Mouse (Mus musculus) right cerebral cortex, adult 18-20 months (tissue): ENCODE measurements around the gene Slf1.
"Not testable (repeated sequence)": the region's sequence is repeated elsewhere in the genome, so short reads cannot be mapped to it uniquely, and the experiment has no call there.

Experiments
- DNase-seq: peaks from one replicate; pipeline ENCODE4 v3.0.0; 2022; ENCODE audit warnings: mixed read lengths

Gene Slf1

DNA sequence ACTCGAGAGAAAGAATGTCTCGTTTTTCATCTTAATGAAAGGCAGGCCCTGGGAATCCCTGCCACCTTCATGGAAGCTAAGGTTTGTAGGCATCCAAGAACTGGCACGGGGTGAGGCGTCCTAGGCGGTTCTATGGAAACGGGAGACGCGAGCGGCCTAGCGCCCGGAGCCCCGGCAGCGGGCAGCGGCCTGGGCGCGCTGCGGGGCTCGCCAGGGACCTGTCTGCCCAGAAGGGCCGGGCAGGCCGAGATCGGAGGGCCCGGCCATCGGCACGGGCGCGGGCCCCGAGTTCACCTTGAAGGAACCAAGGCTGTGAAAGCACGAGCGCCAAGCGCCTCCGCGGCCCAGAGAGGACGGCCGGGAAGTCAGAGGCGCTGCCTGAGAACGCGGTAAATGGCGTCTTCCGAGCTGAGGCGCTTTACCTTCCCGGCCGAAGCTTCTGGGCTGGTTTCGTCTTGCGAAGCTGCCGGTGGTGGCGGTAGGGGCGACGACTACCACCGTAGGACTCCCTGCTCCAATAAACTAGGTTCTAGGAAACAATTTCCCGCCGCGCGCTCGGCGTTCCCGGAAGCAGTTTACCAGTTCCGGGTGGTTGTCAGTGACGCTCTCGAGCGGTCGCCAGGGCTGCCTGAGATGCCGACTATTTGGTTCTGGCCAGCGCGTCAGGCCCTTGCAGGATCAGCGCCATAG lies at the start of gene Slf1, which contains the start of gene 2210408I21Rik:
Gene Slf1, minus strand, starts transcription at position 543 of the 690 bp plus-strand sequence.
Gene 2210408I21Rik, plus strand, starts transcription at position 610 of the 690 bp plus-strand sequence.
- DNase-seq: peak; percentile 92

DNA sequence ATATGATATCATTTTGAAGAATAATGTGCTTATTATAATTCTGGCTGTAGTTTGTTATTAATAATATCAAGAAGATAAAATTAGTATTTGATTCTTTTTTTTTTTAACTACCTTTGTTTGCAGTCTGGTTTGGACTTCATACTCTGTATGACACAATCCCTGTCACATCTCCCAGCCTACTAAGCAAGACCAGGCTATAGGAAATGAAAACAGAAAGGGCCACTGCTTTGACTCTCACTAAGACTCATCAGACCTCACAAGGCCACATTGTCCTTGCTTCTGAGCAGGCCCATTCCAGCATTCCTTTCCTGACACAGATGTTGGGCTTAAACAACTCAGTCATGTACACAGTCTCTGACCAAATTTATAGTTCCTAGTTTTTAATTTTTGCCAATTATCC lies 42.7 kb upstream of the Slf1 start:
- DNase-seq: no peak

DNA sequence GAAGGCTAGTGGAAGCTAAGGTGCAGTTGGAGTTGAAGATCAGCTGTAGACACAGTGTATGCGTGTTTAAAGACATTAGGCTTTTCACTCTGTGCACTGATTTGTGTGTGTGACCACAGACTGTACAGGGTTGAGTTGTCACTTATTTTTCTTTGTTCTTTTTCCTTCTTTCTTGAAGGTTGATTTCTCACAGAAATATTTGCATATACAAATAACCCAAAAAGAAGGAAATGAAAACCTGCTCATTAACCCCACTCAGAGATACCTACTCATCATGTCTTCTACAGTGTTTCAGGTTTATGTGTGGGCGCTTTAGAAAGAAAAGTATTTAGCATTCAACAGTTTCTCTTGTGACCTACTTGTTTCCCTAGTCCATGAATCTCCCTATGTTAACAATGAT lies 5.6 kb upstream of the Slf1 start:
- no peak for DNase-seq

DNA sequence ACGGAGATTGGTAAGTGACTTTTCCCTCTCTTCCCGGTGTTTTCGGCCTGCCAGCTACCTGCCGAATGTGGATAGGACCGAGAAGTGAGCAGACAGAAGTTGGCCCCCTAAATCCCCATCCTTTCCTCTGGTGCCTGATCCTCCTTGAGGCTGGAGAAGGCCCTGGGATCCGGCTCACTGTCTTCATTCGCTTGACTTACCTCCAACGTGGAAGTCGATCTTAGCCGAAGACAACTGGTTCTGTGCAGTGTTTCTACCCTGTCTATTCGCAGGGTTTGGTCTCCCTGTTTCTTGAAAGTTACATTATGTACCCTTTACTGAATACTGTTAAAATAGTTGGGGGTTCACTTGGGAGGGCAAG lies 328 bp upstream of the Slf1 start:
- no peak for DNase-seq

DNA sequence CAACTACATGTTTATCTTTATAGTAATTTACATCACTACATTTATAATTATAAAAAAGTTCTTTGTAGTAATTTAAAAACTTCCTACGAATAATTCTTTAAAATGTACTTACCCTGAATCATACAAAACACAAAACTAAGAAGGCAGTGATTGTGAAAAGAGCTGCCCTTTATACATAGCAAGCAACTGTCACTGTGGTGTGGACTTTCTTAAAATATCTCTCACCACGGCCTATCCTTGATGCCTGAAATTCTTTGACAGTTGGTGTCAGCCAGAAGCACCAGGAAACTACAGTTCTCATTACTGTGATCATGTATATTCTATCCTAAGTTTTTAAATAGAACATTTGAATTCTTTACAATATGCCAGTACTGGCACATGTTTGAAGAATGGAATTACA lies 4.1 kb downstream of the Slf1 start:
- DNase-seq: no peak

DNA sequence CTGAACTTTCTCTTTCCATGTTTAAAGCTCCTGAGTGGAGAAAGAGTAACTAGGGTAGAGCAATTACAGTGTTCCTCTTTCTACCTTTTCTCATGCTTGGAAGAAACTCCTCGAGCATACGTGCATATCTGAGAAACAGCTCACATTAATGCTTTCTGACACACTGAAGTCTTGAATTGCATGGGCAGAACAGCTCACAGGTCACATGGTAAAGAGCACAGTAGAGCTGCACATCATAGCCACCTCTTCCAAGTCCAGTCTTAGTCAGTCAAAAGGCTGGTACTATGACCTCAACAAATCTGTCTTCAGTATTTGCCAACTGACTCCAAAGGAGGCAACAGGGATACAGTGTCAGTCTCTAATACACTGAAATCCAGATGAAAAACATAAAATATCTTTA lies 7.0 kb downstream of the Slf1 start:
- no peak for DNase-seq

DNA sequence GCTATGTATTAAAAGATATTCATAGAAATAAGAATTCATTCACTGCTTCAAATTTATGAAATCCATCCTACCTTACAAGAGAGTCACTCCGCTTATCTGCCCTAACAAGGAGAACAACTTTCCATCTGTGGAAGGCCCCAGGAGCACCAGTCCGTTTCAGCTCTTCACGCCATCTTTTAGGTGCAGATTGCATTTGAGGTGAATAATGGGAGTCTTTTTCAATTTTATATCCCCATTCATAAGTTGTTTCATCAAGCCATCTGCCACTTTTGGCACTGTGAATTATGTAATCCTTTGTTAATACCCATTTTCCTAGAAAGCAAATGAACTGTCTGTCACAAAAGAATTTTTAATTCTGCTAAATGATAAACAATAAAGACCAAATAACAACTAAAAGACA lies 10.1 kb downstream of the Slf1 start:
- no peak for DNase-seq

DNA sequence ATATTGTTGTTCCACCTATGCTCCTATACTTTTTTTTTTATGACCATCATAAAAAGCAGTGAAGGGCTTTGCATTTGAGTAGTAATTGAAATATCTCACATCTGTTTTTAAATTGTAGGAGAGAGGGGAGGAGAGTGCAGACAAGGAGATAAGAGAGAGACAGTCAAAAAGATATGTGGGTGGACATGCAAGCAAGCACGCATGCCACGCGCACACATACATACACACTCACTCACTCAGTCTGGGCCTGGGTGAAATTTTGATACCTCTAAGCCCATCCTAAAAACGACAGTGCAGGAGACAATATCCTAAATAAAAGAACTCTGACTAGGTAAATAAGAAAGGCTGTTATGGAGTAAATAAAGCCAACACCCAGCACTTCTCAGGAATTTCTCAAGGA lies 16.6 kb downstream of the Slf1 start:
- DNase-seq: no peak

DNA sequence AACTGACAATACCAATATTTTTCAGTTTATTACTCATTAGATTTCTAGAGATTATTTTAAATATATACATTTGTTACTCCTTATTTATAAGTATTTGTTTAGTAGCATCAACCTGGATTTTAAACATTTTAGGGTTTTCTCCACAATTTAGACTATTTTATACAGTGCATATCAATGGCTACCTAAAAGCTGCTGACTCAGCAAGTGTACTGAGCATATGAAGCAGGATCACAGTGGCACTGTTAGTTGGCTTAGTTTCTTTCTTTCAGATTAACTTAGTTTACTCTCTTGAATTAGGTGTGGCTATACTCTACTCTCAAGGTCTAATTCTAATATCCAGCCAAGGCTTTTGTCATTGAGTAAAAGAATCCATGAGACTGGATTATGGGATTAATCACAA lies 27.5 kb downstream of the Slf1 start:
- no peak for DNase-seq

DNA sequence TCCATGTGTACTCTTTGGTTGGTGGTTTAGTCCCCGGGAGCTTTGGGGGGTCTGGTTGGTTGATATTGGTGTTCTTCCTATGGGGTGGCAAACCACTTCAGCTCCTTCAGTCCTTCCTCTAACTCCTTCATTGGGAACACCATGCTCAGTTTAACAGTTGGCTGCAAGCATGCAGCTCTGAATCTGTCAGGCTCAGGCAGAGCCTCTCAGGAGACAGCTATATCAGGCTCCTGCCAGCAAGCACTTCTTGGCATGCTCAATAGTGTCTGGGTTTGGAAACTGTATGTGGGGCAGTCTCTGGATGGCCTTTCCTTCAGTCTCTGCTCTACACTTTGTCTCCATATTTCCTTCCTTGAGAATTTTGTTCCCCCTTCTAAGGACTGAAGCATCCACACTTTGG lies 42.4 kb downstream of the Slf1 start:
- not testable (repeated sequence) for DNase-seq

DNA sequence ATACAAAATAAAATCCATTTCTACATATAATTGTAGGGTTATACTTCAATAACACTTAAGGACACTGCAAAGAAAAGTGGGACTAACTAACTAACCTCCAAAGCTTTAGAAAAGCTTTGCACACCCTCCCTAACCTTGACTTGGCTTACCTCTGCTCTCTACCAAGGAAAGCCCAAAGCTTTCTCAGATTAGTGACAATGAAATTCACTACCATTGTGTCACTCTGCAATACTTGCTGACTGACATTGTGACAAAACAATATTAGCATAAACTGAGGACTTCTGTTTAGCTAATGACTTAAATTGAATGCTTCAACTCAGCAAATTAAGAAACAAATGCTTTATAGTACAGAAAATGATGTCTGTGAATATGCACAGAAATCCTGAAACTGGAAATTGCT lies 63.2 kb downstream of the Slf1 start:
- no peak for DNase-seq

DNA sequence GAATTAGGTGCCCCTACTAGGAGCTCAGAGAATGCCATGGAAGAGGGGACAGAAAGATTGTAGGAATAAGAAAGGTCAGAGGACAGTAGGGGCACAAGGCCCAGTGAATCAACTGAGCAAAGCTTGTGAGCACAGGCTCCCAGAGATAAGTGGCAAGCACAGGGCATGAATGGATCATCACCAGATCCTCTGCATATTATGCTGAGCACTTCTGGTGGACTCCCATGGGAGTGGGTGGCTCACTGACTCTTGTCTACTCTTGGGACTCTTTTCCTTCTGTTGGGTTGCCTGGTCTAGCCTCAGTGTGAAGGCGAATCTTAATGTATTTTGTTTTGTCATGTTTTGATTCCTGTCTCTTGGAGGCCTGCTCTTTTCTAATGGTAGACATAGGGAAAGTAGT lies 66.4 kb downstream of the Slf1 start:
- no peak for DNase-seq

DNA sequence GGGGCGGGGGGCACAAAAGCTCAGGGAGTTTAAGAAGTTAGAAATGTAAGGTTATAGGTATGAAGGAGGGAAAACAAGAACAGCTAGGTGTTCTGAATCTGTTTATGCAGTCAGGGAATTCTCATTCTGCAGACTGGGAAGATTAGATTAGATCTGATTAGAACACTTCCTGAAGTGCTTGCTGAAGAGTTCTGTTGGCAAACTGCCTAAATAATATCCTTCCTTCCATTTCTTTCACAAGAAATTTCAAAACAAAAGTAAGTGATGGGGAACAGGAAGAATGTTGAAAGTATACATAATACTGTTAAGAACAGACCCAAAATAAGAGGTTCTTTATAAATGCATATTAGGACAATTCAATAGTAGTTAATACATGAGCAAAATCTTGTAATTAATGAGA lies 72.1 kb downstream of the Slf1 start:
- no peak for DNase-seq

DNA sequence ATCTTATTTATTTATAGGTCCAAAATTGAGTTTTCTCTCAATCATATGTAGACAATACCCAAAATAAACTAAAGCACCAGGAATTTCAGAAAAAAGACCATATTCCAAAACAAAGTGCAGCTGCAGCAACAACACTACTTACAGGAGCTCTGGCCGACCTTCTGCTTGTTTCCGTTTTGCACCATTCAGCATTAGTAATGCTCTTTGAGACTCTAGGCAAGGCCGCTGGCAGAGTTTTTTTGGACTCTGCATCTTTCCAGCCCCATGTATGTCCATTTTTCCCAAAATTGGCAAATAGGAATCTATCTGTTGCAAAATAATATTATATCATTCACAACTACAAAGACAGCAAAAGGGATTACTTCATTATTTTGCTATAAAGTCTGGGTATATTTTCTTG lies 85.5 kb downstream of the Slf1 start:
- DNase-seq: no peak

DNA sequence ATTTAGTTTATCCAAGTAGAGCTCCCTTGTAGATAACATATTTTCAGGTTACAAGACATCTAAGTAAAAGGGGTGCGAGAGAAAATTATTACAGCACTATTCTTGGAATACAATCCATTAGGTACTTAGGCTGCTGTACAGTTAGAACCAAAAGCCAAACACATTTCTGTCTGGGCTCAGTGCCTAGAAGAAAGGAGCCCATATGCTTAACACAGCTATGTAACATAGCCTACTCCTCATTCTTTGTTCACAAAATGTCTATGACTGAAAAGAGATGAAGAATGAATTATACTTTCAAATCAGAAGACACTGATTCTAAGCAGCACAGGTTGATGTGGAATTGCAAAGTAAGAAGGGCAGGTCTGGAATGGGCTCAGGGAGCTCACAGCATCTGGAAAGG lies 86.8 kb downstream of the Slf1 start:
- peak; percentile 55 for DNase-seq

DNA sequence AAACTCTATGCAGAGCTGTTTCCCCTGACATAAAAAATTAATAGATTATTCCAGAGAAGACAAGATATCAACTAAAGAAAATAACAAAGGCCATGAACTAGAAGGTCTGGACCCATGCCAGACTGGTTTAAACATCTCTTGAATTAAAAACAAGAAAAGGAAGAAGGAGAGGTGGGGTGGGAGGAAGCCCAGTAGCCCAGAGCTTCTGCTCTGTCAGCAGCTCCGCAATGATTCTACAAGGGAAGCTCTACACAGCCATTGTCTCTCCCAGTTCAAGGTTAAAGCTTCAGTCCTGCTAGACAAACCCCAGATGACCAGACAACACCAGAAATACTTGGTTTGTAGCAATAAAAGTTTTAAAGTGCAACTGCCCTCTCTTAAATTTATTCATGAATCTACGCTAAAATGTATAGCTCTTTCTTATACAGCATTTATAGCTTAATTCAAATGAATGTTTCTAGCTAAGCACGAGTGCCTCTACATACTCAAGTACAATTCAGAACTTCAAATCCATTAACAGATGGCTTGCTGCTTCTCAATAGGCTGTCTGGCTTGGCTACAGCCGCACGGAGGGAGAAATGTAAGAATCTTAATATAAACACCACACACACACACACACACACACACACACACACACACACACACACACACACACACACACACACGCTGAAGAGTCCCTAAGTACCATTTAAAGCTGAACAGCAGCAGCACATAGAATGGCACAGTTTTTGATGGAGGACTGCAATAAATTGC lies 87.9 kb downstream of the Slf1 start:
- DNase-seq: peak; percentile 8

DNA sequence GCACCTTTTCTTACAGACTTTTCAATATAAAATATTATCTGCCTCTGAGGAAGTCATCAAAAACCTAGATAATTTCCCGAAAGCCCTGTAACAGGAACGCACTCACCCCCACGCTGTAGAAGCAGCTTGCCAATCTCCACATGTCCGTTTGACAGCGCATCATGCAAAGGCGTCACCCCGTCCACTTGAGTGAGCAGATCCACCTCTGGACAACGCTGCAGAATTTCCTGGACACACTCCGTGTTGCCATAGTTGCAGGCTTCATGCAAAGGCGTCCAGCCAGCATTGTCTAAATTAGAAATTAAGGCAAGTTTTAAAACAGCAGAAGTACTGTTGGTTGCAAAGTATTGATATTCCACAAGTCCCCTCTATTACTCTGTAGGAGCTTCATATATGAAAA lies 88.9 kb downstream of the Slf1 start:
- peak; percentile 12 for DNase-seq

DNA sequence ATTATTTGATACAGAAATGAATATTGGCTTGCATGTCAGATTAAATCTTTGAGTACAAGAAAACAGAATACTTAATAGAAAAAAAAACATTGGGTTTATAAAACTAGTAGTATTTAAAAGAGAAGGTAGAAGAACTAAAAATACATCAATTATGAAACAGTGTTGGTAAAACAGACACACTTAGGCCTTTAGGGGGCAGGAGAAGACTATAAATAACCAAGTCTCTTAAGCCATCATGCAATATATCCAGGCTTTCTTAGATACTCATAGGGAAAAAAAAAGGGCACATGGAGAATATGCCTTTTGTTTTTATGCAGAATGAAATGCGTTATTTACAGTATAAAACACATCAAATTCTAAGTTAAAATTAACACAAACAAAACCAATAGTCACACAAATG lies 89.9 kb downstream of the Slf1 start:
- DNase-seq: no peak

DNA sequence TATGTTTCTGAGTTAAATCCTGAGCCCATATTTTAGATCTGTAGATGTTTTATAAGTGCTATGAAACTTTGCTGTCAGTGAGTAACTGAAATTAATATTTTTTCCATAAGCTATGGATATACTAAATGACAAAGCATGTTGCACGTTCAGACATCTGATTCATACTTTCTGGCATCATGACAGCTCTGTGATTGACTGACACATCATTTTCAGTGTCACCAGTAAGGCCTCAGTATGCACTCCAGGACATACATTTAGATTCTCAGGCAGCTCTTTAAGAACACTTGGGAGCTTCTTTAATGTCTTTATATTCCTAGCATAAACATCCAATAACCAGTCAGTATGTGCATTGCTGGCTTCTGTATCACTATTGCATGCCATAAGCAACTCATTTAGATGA lies 91.9 kb downstream of the Slf1 start:
- no peak for DNase-seq

DNA sequence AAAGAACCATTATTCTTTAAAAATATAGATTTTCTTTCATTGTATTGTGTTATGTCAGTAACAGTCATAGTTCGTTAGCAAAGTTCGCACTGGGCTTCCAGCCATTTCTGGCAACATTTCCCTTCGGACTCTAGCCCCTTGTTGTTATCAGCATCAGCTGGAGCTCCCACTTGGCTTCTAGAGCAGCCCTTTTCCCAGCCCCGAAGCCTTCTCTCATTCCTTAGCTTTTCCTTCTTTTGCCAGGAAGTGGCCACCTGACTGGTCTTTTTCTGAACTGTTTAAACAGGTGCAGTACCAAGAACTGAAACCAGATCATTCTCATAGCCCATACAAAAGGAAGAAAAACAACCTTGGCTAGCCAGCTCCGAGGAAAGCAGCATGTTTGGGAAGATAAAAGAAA lies 105.7 kb downstream of the Slf1 start:
- no peak for DNase-seq

DNA sequence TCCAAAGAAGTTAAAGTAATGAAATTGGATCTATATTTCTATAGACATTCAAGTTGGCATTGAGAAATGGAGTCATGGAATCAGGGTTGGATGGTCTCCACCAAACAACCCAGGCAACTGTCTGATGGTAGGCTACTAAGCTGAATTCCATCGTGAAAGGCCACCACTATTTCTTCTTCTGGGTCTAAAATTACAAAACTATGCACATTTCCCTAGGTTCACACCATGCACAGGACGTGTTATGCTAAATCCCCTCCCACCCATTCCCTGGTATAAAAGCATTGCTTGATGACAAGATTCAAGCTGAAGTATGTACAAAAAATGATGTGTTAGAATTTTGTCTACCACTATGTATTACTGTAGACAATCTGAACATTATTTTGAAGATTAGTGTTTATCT lies 116.4 kb downstream of the Slf1 start:
- no peak for DNase-seq

DNA sequence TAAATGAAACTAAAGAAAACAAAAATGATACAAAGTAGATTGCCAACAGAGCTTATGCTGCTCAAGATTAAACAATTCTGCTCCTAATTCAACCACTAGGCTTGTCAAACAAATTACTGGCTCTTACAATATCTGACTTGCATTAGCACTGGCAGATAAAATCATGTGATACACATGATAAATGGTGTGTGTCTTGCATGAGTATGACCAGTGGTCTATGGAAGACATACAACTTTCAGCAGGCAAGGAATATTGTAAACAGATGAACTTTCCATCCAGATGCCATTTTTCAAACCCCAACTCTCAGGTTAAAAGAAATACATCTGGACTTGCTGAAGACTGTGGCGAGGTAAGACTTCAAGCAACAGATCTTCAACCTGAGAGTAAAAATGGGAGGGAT lies 131.6 kb downstream of the Slf1 start:
- no peak for DNase-seq

DNA sequence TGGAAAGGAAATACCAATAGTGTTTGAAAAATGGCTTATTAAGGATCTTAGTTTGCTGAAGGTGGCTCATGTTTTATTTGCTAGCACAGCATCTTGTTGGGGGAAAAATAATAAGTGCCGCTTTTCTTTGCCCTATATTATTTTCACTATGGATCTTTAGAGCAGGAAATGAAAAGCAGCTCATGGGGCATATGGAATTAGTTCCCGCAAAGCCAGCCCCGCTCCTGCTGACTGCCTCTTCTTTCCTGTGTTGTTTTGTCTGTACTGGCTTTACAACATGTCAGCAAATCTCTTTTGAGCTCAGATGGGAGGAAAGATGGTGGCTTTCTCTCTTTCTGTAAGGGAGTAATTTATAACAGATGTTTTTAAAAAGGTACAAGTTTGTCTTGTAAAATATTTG lies 132.6 kb downstream of the Slf1 start:
- no peak for DNase-seq
